Mouse (Mus musculus) left cerebral cortex, postnatal 10 days (tissue): ENCODE measurements at regions not wholly inside any gene's neighbourhood (a gene's known extent, or its start where the extent isn't known, plus 50 kb on each side); places are given as distances from the start of the nearest gene placed in this dataset.

Source experiments
- DNase-seq, 2 experiments: peaks; one replicate each; pipeline ENCODE4 v3.0.0; 2021 to 2022; ENCODE audit warnings: low spot score in 2 of 2, mixed read lengths in 1 of 2; ENCODE audit errors: extremely low spot score in 1 of 2
- intact Hi-C: fragments of 180-260 bp; cut with DNase I; formaldehyde crosslinking; loops from one replicate; pipeline ENCODE4 v1.15.1; 2025

- peak in 1 of 2 experiments; percentile 2 for DNase-seq
- intact Hi-C loops = no loop called here
Observed at GRCm38 (mm10) chr7:59178326-59178725, 50.2 kb upstream of the Ube3a start.
